Mouse (Mus musculus) forebrain, embryonic 14.5 days (tissue): ENCODE measurements at regions not wholly inside any gene's neighbourhood (a gene's known extent, or its start where the extent isn't known, plus 50 kb on each side); places are given as distances from the start of the nearest gene placed in this dataset. TPM values are rescaled to one million over a fixed set of nuclear protein-coding genes. Genes with fewer than 3 reads are reported as not detected.

ENCODE experiments used
- microRNA-seq: library from miRNA; unstranded; fragments of <30 nt; microRNA quantifications from one replicate; pipeline ENCODE4, GENCODE M21; 2016

Small RNAs in the stretch of these regions (microRNA-seq; reads per million reads assigned to microRNA genes)
- gene Gm23061 = not detected
